Mouse (Mus musculus): ENCODE results near the gene Nsd2.

- TF ChIP-seq CTCF (conservative IDR thresholded peaks at IDR 0.05; ENCODE audit: low read length) (no peak), POU5F1 (IDR thresholded peaks at IDR 0.05; ENCODE audit: borderline replicate concordance, low read length) (no peak)
These were observed 79.6 kb downstream of the Nsd2 start for GRCm38 (mm10) chr5:33900101-33900500.
